Mouse (Mus musculus) cerebellum, adult 2 months (tissue): ENCODE results near the gene Itgb5. TPM values are rescaled to one million over a fixed set of nuclear protein-coding genes. Genes with fewer than 3 reads are reported as not detected.

Source experiments
- DNase-seq, 2 experiments: peaks; one replicate each; pipeline ENCODE4 v3.0.0; 2021
- H3K27ac ChIP-seq: fragments of 200-500 bp; 2 replicates; pipeline ENCODE4 v1.5.1; 2012; ENCODE audit warnings: low read length, control low read depth, inconsistent platforms; ENCODE audit not compliant: insufficient read depth
- H3K27me3 ChIP-seq: fragments of 200-500 bp; 2 replicates; pipeline ENCODE4 v1.6.1; 2012; ENCODE audit warnings: inconsistent platforms, mild to moderate bottlenecking, low read length, moderate library complexity; ENCODE audit not compliant: control insufficient read depth, insufficient read depth
- H3K4me1 ChIP-seq: fragments of 200-500 bp; 2 replicates; pipeline ENCODE4 v1.6.1; 2011; ENCODE audit warnings: low read length; ENCODE audit not compliant: control insufficient read depth, insufficient read depth
- H3K4me3 ChIP-seq: fragments of 200-500 bp; replicated peaks from 2 replicates; pipeline ENCODE3; 2011; ENCODE audit warnings: mild to moderate bottlenecking, low read depth, low read length, control low read depth; ENCODE audit not compliant: insufficient read depth
- CTCF ChIP-seq: fragments of 200-500 bp; IDR thresholded peaks from 2 replicates; pipeline ENCODE4 v1.5.1; 2011; ENCODE audit warnings: low read depth, mild to moderate bottlenecking, control low read depth, low read length, moderate library complexity, borderline replicate concordance; ENCODE audit not compliant: insufficient read depth
- POLR2A ChIP-seq: fragments of 200-500 bp; IDR thresholded peaks from 2 replicates; pipeline ENCODE4 v1.6.1; 2011; ENCODE audit warnings: low read length, control low read depth, borderline replicate concordance; ENCODE audit not compliant: insufficient read depth
- WGBS: fragments of 180-500 bp; shearing (Covaris S2); methylation state at CpG from one replicate; pipeline ENCODE4 v1.1.7; 2018; 5-methylcytosine and 5-hydroxymethylcytosine counted together
- polyA plus RNA-seq: library from polyadenylated mRNA; depleted of rRNA; stranded (reverse); fragments of >200 nt; gene quantifications from 2 replicates; pipeline ENCODE4 v1.2.3, GENCODE M21; 2012

Itgb5 gene
- polyA plus RNA-seq, 1 experiment: 59.0 TPM

- Histone ChIP-seq H3K4me3 (no peak overlapping the region), H3K27me3 (0 out of 2 replicates have a peak, but pooled peaks cover 2% of the 10 kb centered on the region), H3K27ac (no peak overlapping the region), H3K4me1 (peaks cover 16% of the 10 kb centered on the region)
- WGBS: 36% methylated on average over 25 of the region's 25 CpGs
- DNase-seq: peak; percentile 47 to 52
- TF ChIP-seq POLR2A (no peak), CTCF (no peak)
Measured at GRCm38 (mm10) chr16:33833781-33834482, 4.5 kb downstream of the Itgb5 start.

GRCm38 (mm10) chr16:33836676-33837075 is 7.2 kb downstream of the Itgb5 start:
- peak; percentile 45 to 53 for DNase-seq
- peaks cover 19% of the 10 kb centered on the region for H3K4me1 ChIP-seq
- TF ChIP-seq CTCF (no peak), POLR2A (no peak)
- no peaks in the 10 kb centered on the region for H3K27me3 ChIP-seq
- H3K4me3 ChIP-seq: no peak overlapping the region
- H3K27ac ChIP-seq: peak overlapping the region; percentile 39; the same call in 1 of the 2 replicates
- WGBS: 41% methylated on average over 3 of the region's 3 CpGs

- no peaks in the 10 kb centered on the region for H3K27me3 ChIP-seq
- TF ChIP-seq POLR2A (no peak), CTCF (no peak)
- no peak overlapping the region; the same call in 1 of the 2 replicates for H3K27ac ChIP-seq
- 56% methylated on average over 3 of the region's 3 CpGs for WGBS
- no peak overlapping the region for H3K4me3 ChIP-seq
- DNase-seq: peak; percentile 68 to 83
- H3K4me1 ChIP-seq: peaks cover 19% of the 10 kb centered on the region
Measured at GRCm38 (mm10) chr16:33837191-33837590, 7.7 kb downstream of the Itgb5 start.

GRCm38 (mm10) chr16:33840616-33841015 is 11.2 kb downstream of the Itgb5 start:
- no peak for DNase-seq
- no peaks in the 10 kb centered on the region for H3K27me3 ChIP-seq
- 54% methylated on average over 6 of the region's 6 CpGs for WGBS
- TF ChIP-seq CTCF (no peak), POLR2A (no peak)
- H3K27ac ChIP-seq: no peak overlapping the region
- H3K4me1 ChIP-seq: peaks cover 18% of the 10 kb centered on the region
- no peak overlapping the region for H3K4me3 ChIP-seq

GRCm38 (mm10) chr16:33842081-33842880 is 12.8 kb downstream of the Itgb5 start:
- no peak overlapping the region for H3K27ac ChIP-seq
- TF ChIP-seq POLR2A (no peak), CTCF (no peak)
- H3K4me3 ChIP-seq: no peak overlapping the region
- H3K27me3 ChIP-seq: no peaks in the 10 kb centered on the region
- peak; percentile 46 to 52 for DNase-seq
- H3K4me1 ChIP-seq: peaks cover 8% of the 10 kb centered on the region
- WGBS: 39% methylated on average over 12 of the region's 12 CpGs

GRCm38 (mm10) chr16:33844150-33844611 is 14.7 kb downstream of the Itgb5 start:
- Histone ChIP-seq H3K27ac (no peak overlapping the region), H3K27me3 (no peaks in the 10 kb centered on the region), H3K4me3 (no peak overlapping the region), H3K4me1 (peaks cover 5% of the 10 kb centered on the region)
- DNase-seq: no peak
- TF ChIP-seq POLR2A: no peak
- TF ChIP-seq CTCF: no peak
- 87% methylated on average over 4 of the region's 4 CpGs for WGBS

GRCm38 (mm10) chr16:33844866-33845265 is 15.4 kb downstream of the Itgb5 start:
- H3K4me3 ChIP-seq: no peak overlapping the region
- no peak for DNase-seq
- WGBS: 87% methylated on average over 6 of the region's 6 CpGs
- TF ChIP-seq POLR2A (no peak), CTCF (no peak)
- no peaks in the 10 kb centered on the region for H3K27me3 ChIP-seq
- no peak overlapping the region for H3K27ac ChIP-seq
- peaks cover 5% of the 10 kb centered on the region for H3K4me1 ChIP-seq

- Histone ChIP-seq H3K27ac (no peak overlapping the region), H3K4me3 (no peak overlapping the region), H3K4me1 (peaks cover 2% of the 10 kb centered on the region; the same call in 1 of the 2 replicates), H3K27me3 (no peaks in the 10 kb centered on the region)
- TF ChIP-seq POLR2A (no peak), CTCF (no peak)
- DNase-seq: no peak
Measured at GRCm38 (mm10) chr16:33853271-33853670, 23.8 kb downstream of the Itgb5 start.
